Mouse (Mus musculus) ES-E14 (cell line): ENCODE measurements around the gene Srcin1. TPM values are rescaled to one million over a fixed set of nuclear protein-coding genes. Genes with fewer than 3 reads are reported as not detected.
A peak's percentile ranks its signal among the peaks of the same experiment; 100 is the strongest.

Source experiments
- DNase-seq: peaks from one replicate; pipeline ENCODE4 v3.0.0-alpha.2; 2013; ENCODE audit warnings: low read depth, low spot score
- H3K27ac ChIP-seq: 2 replicates; pipeline ENCODE4 v1.5.1; 2012; ENCODE audit warnings: low read depth, mild to moderate bottlenecking, low read length, moderate library complexity, mixed read lengths; ENCODE audit not compliant: poor library complexity, insufficient read depth, severe bottlenecking
- H3K36me3 ChIP-seq: 2 replicates; pipeline ENCODE4 v1.6.1; 2012; ENCODE audit warnings: mild to moderate bottlenecking, low read length, moderate library complexity, mixed read lengths; ENCODE audit not compliant: control insufficient read depth, poor library complexity, insufficient read depth, severe bottlenecking
- H3K4me1 ChIP-seq, 2 experiments: fragments of 150-350 bp in 1 of 2; sonication (generic) in 1 of 2; 2 replicates each; pipeline ENCODE4 v1.6.1; 2012; ENCODE audit warnings: low read length in 2 of 2, mild to moderate bottlenecking in 1 of 2, mixed read lengths in 1 of 2; ENCODE audit not compliant: control insufficient read depth in 2 of 2, insufficient read depth in 2 of 2, poor library complexity in 1 of 2
- H3K4me3 ChIP-seq, 2 experiments: fragments of 150-350 bp in 1 of 2; sonication (generic) in 1 of 2; 2 replicates each; pipeline ENCODE4 v1.5.1; 2012; ENCODE audit warnings: low read length in 2 of 2, low read depth in 1 of 2, mild to moderate bottlenecking in 1 of 2, mixed read lengths in 1 of 2; ENCODE audit not compliant: insufficient read depth in 1 of 2, poor library complexity in 1 of 2, severe bottlenecking in 1 of 2
- H3K9ac ChIP-seq: 2 replicates; pipeline ENCODE4 v1.6.1; 2012; ENCODE audit warnings: low read depth, mild to moderate bottlenecking, low read length, mixed read lengths; ENCODE audit not compliant: poor library complexity, insufficient read depth, severe bottlenecking
- H3K9me3 ChIP-seq: fragments of 150-350 bp; sonication (generic); 2 replicates; pipeline ENCODE4 v1.6.1; 2012; ENCODE audit warnings: low read depth, mild to moderate bottlenecking, low read length; ENCODE audit not compliant: control insufficient read depth, insufficient read depth
- CHD2 ChIP-seq: IDR thresholded peaks from 2 replicates; pipeline ENCODE4 v1.6.1; 2014; ENCODE audit warnings: mild to moderate bottlenecking, low read depth, low read length, inconsistent platforms
- HCFC1 ChIP-seq: IDR thresholded peaks from 2 replicates; pipeline ENCODE4 v1.6.1; 2012; ENCODE audit warnings: low read length, inconsistent platforms, borderline replicate concordance; ENCODE audit not compliant: insufficient read depth
- MAFK ChIP-seq: IDR thresholded peaks from 2 replicates; pipeline ENCODE4 v1.6.1; 2014; ENCODE audit warnings: mild to moderate bottlenecking, low read depth, low read length, inconsistent platforms; ENCODE audit not compliant: insufficient read depth
- ZC3H11A ChIP-seq: IDR thresholded peaks from 2 replicates; pipeline ENCODE4 v1.6.1; 2012; ENCODE audit warnings: low read depth, mild to moderate bottlenecking, inconsistent platforms, low read length, borderline replicate concordance
- ZNF384 ChIP-seq: IDR thresholded peaks from 2 replicates; pipeline ENCODE4 v1.6.1; 2012; ENCODE audit warnings: low read depth, low read length, inconsistent platforms
- in situ Hi-C, 2 experiments: fragments of 600-800 bp; cut with MboI; formaldehyde crosslinking; loops; one replicate each; pipeline ENCODE4 v1.15.1; 2025; ENCODE audit warnings: low sequenced_read_pairs in 2 of 2, inconsistent platforms in 1 of 2; ENCODE audit not compliant: unreplicated experiment in 2 of 2
- total RNA-seq: library from RNA; depleted of rRNA; stranded (reverse); fragments of 300-350 nt; gene quantifications from 2 replicates; pipeline ENCODE4 v1.2.3, GENCODE M21; 2012

Gene Srcin1
- total RNA-seq, 1 experiment, result 2.4 TPM

- peaks cover under 1 to 28% of the 10 kb centered on the region in 2 experiments; a peak in 3 of 4 replicates for H3K4me1 ChIP-seq
- no peak overlapping the region for H3K27ac ChIP-seq
- in situ Hi-C loops, result no loop called here
- no peak for TF ChIP-seq MAFK
- no peak for TF ChIP-seq CHD2
- TF ChIP-seq ZNF384, result no peak
- no peak for TF ChIP-seq ZC3H11A
- TF ChIP-seq HCFC1, result no peak
- no peaks in the 10 kb centered on the region for H3K9me3 ChIP-seq
- no peak overlapping the region for H3K4me3 ChIP-seq
- no peak for DNase-seq
- no peaks in the 10 kb centered on the region for H3K36me3 ChIP-seq
- H3K9ac ChIP-seq, result no peak overlapping the region
Measured at GRCm38 (mm10) chr11:97508198-97508597, 67.8 kb downstream of the Srcin1 start.

- Histone ChIP-seq H3K36me3 (no peaks in the 10 kb centered on the region), H3K4me1 (peaks cover 6 to 33% of the 10 kb centered on the region in 2 experiments; a peak in 3 of 4 replicates), H3K27ac (no peak overlapping the region), H3K9ac (no peak overlapping the region), H3K9me3 (no peaks in the 10 kb centered on the region), H3K4me3 (no peak overlapping the region)
- DNase-seq, result no peak
- no peak for TF ChIP-seq HCFC1
- TF ChIP-seq MAFK, result no peak
- TF ChIP-seq ZNF384, result no peak
- TF ChIP-seq ZC3H11A, result 0 out of 2 replicates have a peak, but pooled peaks have one; percentile 6
- in situ Hi-C loops, result no loop called here
Measured at GRCm38 (mm10) chr11:97506331-97506730, 69.7 kb downstream of the Srcin1 start.

- Histone ChIP-seq H3K27ac (no peak overlapping the region), H3K9ac (no peak overlapping the region), H3K4me3 (no peak overlapping the region), H3K9me3 (no peaks in the 10 kb centered on the region), H3K36me3 (no peaks in the 10 kb centered on the region), H3K4me1 (peaks cover 6 to 35% of the 10 kb centered on the region in 2 experiments; a peak in 3 of 4 replicates)
- in situ Hi-C loops, result no loop called here
- DNase-seq, result no peak
- TF ChIP-seq MAFK, result no peak
- no peak for TF ChIP-seq ZC3H11A
- no peak for TF ChIP-seq CHD2
- no peak for TF ChIP-seq ZNF384
Measured at GRCm38 (mm10) chr11:97505784-97506183, 70.2 kb downstream of the Srcin1 start.

- DNase-seq, result no peak
- Histone ChIP-seq H3K9me3 (no peaks in the 10 kb centered on the region), H3K9ac (no peak overlapping the region), H3K36me3 (no peaks in the 10 kb centered on the region), H3K4me1 (peaks cover 8 to 30% of the 10 kb centered on the region in 2 experiments), H3K27ac (no peak overlapping the region), H3K4me3 (no peak overlapping the region)
- no peak for TF ChIP-seq ZC3H11A
- no peak for TF ChIP-seq CHD2
- no peak for TF ChIP-seq ZNF384
- TF ChIP-seq HCFC1, result no peak
- in situ Hi-C loops, result no loop called here
Measured at GRCm38 (mm10) chr11:97502846-97503245, 73.1 kb downstream of the Srcin1 start.

GRCm38 (mm10) chr11:97502383-97502782, 73.6 kb downstream of the Srcin1 start:
- H3K27ac ChIP-seq, result no peak overlapping the region
- no peak overlapping the region for H3K9ac ChIP-seq
- no peaks in the 10 kb centered on the region for H3K9me3 ChIP-seq
- peak; percentile 51 for DNase-seq
- H3K36me3 ChIP-seq, result no peaks in the 10 kb centered on the region
- H3K4me3 ChIP-seq, result no peak overlapping the region
- H3K4me1 ChIP-seq, result peaks cover 8 to 30% of the 10 kb centered on the region in 2 experiments
- in situ Hi-C loops, result no loop called here
- TF ChIP-seq CHD2 (no peak), ZNF384 (no peak), MAFK (no peak), ZC3H11A (no peak), HCFC1 (no peak)
